Mouse (Mus musculus): ENCODE data around the gene 4931428F04Rik. TPM values are rescaled to one million over a fixed set of nuclear protein-coding genes. Genes with fewer than 3 reads are reported as not detected.
"Not testable (repeated sequence)": the region's sequence is repeated elsewhere in the genome, so short reads cannot be mapped to it uniquely, and the experiment has no call there.

4931428F04Rik gene
- total and polyA plus RNA-seq, 2 experiments: 0.46 to 1.7 TPM

GRCm38 (mm10) chr8:105293405-105293804 is 3.7 kb upstream of the 4931428F04Rik start:
- no peak for DNase-seq (ENCODE audit: extremely low read depth, low read depth, low spot score)
- no peak for TF ChIP-seq CTCF (IDR thresholded peaks at IDR 0.05; ENCODE audit: low read depth, low read length)
- no peak for TF ChIP-seq POLR2A (IDR thresholded peaks at IDR 0.05; ENCODE audit: extremely low read depth, insufficient read depth, low read length)
- H3K4me1 ChIP-seq (ENCODE audit: control insufficient read depth, insufficient read depth, low read length): peaks cover 11% of the 10 kb centered on the region
- 0 out of 2 replicates have a peak overlapping the region, but pooled peaks have one; percentile 1 for H3K27ac ChIP-seq (replicated peaks; ENCODE audit: insufficient read depth, low read depth, low read length)
- H3K9ac ChIP-seq (ENCODE audit: low read depth, low read length): 0 out of 2 replicates have a peak overlapping the region, but pooled peaks have one; percentile 6
- H3K27me3 ChIP-seq (ENCODE audit: control insufficient read depth, insufficient read depth, low read length): no peaks in the 10 kb centered on the region
- H3K79me2 ChIP-seq (ENCODE audit: control insufficient read depth, insufficient read depth, low read length): peaks cover 9% of the 10 kb centered on the region
- H3K4me3 ChIP-seq (ENCODE audit: insufficient read depth, low read depth, low read length): peak overlapping the region; percentile 3; the same call in 1 of the 2 replicates
- no peaks in the 10 kb centered on the region for H3K36me3 ChIP-seq (ENCODE audit: control insufficient read depth, insufficient read depth, low read length)
- 67% methylated on average over 19 of the region's 19 CpGs for WGBS

DNA sequence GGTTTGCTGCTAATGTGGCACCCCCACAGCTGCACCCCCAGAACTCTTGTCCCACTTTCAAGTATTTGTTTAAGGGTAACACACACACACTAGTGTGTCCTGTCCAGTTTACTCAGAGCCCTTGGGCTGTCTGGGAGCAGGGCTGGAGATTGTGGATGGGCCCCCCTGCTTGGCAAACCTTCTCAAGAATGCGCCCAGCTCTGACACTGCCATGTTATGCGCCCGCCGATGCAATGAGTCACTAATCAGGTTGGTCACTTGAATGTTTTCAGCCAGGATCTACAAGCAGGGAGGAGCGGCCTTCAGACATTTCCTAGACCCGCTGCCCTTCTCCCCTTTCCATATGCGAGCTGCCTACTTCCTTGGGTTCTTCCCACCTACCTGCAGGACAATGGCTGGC is 2.8 kb upstream of the 4931428F04Rik start:
- Histone ChIP-seq H3K4me1 (ENCODE audit: control insufficient read depth, insufficient read depth, low read length) (peaks cover 8% of the 10 kb centered on the region; the same call in 1 of the 2 replicates), H3K4me3 (ENCODE audit: insufficient read depth, low read depth, low read length) (no peak overlapping the region), H3K9ac (ENCODE audit: low read depth, low read length) (no peak overlapping the region), H3K36me3 (ENCODE audit: control insufficient read depth, insufficient read depth, low read length) (no peaks in the 10 kb centered on the region), H3K27ac (replicated peaks; ENCODE audit: insufficient read depth, low read depth, low read length) (no peak overlapping the region), H3K79me2 (ENCODE audit: control insufficient read depth, insufficient read depth, low read length) (no peaks in the 10 kb centered on the region), H3K27me3 (ENCODE audit: control insufficient read depth, insufficient read depth, low read length) (no peaks in the 10 kb centered on the region)
- no peak for DNase-seq (ENCODE audit: extremely low read depth, low read depth, low spot score)
- TF ChIP-seq POLR2A (IDR thresholded peaks at IDR 0.05; ENCODE audit: extremely low read depth, insufficient read depth, low read length) (no peak), CTCF (IDR thresholded peaks at IDR 0.05; ENCODE audit: low read depth, low read length) (no peak)
- WGBS: 70% methylated on average over 7 of the region's 7 CpGs

DNA sequence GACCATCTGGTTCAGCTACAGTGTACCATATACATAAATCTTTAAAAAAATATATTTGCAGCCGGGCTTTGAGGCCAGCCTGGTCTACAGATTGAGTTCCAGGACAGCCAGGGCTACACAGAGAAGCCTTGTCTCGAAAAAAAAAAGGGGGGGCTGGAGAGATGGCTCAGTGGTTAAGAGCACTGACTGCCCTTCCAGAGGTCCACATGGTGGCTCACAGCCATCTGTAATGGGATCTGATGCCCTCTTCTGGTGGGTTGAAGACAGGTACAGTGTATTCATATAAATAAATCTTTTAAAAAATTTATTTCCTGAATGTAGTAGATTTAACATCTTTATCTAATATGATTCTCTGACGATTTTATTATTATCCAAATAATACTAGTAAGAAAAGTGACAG is 2.1 kb upstream of the 4931428F04Rik start:
- not testable (repeated sequence) for H3K27me3 ChIP-seq (ENCODE audit: control insufficient read depth, insufficient read depth, low read length); H3K9ac ChIP-seq (ENCODE audit: low read depth, low read length); H3K36me3 ChIP-seq (ENCODE audit: control insufficient read depth, insufficient read depth, low read length); DNase-seq (ENCODE audit: extremely low read depth, low read depth, low spot score); H3K27ac ChIP-seq (replicated peaks; ENCODE audit: insufficient read depth, low read depth, low read length); H3K4me3 ChIP-seq (ENCODE audit: insufficient read depth, low read depth, low read length); H3K4me1 ChIP-seq (ENCODE audit: control insufficient read depth, insufficient read depth, low read length); H3K79me2 ChIP-seq (ENCODE audit: control insufficient read depth, insufficient read depth, low read length)
- 61% methylated on average over 3 of the region's 3 CpGs for WGBS

GRCm38 (mm10) chr8:105291364-105291763 is 1.7 kb upstream of the 4931428F04Rik start:
- not testable (repeated sequence) for DNase-seq (ENCODE audit: extremely low read depth, low read depth, low spot score); H3K27me3 ChIP-seq (ENCODE audit: control insufficient read depth, insufficient read depth, low read length); H3K4me3 ChIP-seq (ENCODE audit: insufficient read depth, low read depth, low read length); H3K9ac ChIP-seq (ENCODE audit: low read depth, low read length); H3K4me1 ChIP-seq (ENCODE audit: control insufficient read depth, insufficient read depth, low read length); H3K79me2 ChIP-seq (ENCODE audit: control insufficient read depth, insufficient read depth, low read length); H3K27ac ChIP-seq (replicated peaks; ENCODE audit: insufficient read depth, low read depth, low read length); H3K36me3 ChIP-seq (ENCODE audit: control insufficient read depth, insufficient read depth, low read length)
- 71% methylated on average over 8 of the region's 8 CpGs for WGBS

GRCm38 (mm10) chr8:105290554-105291314 is 1.1 kb upstream of the 4931428F04Rik start:
- TF ChIP-seq CTCF (IDR thresholded peaks at IDR 0.05; ENCODE audit: low read depth, low read length) (peak; percentile 96), POLR2A (IDR thresholded peaks at IDR 0.05; ENCODE audit: extremely low read depth, insufficient read depth, low read length) (no peak)
- H3K27me3 ChIP-seq (ENCODE audit: control insufficient read depth, insufficient read depth, low read length): no peaks in the 10 kb centered on the region
- peak; percentile 71 for DNase-seq (ENCODE audit: extremely low read depth, low read depth, low spot score)
- H3K36me3 ChIP-seq (ENCODE audit: control insufficient read depth, insufficient read depth, low read length): no peaks in the 10 kb centered on the region
- H3K79me2 ChIP-seq (ENCODE audit: control insufficient read depth, insufficient read depth, low read length): no peaks in the 10 kb centered on the region
- 12% methylated on average over 31 of the region's 31 CpGs for WGBS
- no peak overlapping the region for H3K9ac ChIP-seq (ENCODE audit: low read depth, low read length)
- peaks cover 8% of the 10 kb centered on the region; the same call in 1 of the 2 replicates for H3K4me1 ChIP-seq (ENCODE audit: control insufficient read depth, insufficient read depth, low read length)
- H3K27ac ChIP-seq (replicated peaks; ENCODE audit: insufficient read depth, low read depth, low read length): no peak overlapping the region
- H3K4me3 ChIP-seq (ENCODE audit: insufficient read depth, low read depth, low read length): no peak overlapping the region

DNA sequence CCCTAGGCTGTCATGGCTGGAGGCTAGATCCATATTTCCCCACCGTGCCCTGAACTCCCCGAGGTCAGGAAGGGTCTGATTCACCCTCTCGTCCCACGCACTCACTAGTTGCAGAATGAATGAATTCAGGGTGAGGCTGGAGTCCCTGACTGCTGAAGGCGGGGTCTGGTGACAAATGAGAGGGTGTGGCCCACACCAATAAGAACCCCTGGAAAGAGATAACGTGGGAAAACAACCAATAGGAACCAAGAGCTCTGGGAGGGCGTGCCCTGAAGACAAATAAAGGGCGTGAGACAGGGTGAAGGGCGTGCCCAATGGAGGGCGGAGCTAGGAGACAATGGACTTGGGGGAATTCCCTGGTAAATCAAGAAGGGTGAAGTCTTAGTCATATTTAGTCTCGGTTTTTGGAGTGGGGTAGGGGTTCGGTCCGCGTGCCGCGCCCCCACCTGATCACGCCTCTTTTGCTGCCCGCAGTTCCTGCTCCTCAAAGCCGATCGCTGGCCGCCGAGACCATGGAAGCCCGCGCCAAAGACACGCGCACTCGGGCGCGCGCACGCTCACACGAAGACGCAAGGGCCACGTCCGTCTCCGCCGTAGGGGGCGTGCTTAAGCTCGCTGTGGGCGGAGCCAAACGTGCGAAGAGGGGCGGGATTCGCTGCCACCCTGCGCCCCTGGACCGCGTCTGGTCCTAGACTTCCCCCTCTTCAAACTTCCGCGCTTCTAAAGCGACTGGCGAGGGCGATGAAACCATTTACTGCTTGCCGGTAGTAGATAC is 519 bp downstream of the 4931428F04Rik start:
- Histone ChIP-seq H3K27me3 (ENCODE audit: control insufficient read depth, insufficient read depth, low read length) (no peaks in the 10 kb centered on the region), H3K79me2 (ENCODE audit: control insufficient read depth, insufficient read depth, low read length) (no peaks in the 10 kb centered on the region), H3K36me3 (ENCODE audit: control insufficient read depth, insufficient read depth, low read length) (no peaks in the 10 kb centered on the region), H3K4me1 (ENCODE audit: control insufficient read depth, insufficient read depth, low read length) (peaks cover 8% of the 10 kb centered on the region; the same call in 1 of the 2 replicates), H3K27ac (replicated peaks; ENCODE audit: insufficient read depth, low read depth, low read length) (no peak overlapping the region), H3K4me3 (ENCODE audit: insufficient read depth, low read depth, low read length) (peak overlapping the region; percentile 77), H3K9ac (ENCODE audit: low read depth, low read length) (peak overlapping the region; percentile 63)
- 8% methylated on average over 53 of the region's 53 CpGs for WGBS
- peak; percentile 79 for DNase-seq (ENCODE audit: extremely low read depth, low read depth, low spot score)
- TF ChIP-seq CTCF (IDR thresholded peaks at IDR 0.05; ENCODE audit: low read depth, low read length) (no peak), POLR2A (IDR thresholded peaks at IDR 0.05; ENCODE audit: extremely low read depth, insufficient read depth, low read length) (no peak)
